Mouse (Mus musculus) cortical plate, adult 2 months (tissue): ENCODE data around the gene Snai3.

ENCODE experiments used
- CTCF ChIP-seq: fragments of 200-500 bp; IDR thresholded peaks from 2 replicates; pipeline ENCODE4 v1.5.1; 2011; ENCODE audit warnings: mild to moderate bottlenecking, control low read depth, low read length; ENCODE audit not compliant: insufficient read depth; ENCODE audit errors: extremely low read depth
- POLR2A ChIP-seq: fragments of 200-500 bp; IDR thresholded peaks from 2 replicates; pipeline ENCODE4 v1.6.1; 2011; ENCODE audit warnings: mild to moderate bottlenecking, low read length, control low read depth; ENCODE audit not compliant: insufficient read depth; ENCODE audit errors: extremely low read depth

GRCm38 (mm10) chr8:122415554-122415953, 45.0 kb downstream of the Snai3 start:
- TF ChIP-seq CTCF = no peak
- no peak for TF ChIP-seq POLR2A
